Mouse (Mus musculus) CH12F3 (cell line): Measurements from ENCODE around the gene Ddx42.
"Not testable (repeated sequence)": the region's sequence is repeated elsewhere in the genome, so short reads cannot be mapped to it uniquely, and the experiment has no call there.

ENCODE experiments used
- in situ Hi-C: fragments of 300-500 bp; cut with MboI; formaldehyde crosslinking; loops from 2 replicates; pipeline ENCODE4 v1.14.3; 2020; ENCODE audit warnings: low sequenced_read_pairs

Ddx42 gene

DNA sequence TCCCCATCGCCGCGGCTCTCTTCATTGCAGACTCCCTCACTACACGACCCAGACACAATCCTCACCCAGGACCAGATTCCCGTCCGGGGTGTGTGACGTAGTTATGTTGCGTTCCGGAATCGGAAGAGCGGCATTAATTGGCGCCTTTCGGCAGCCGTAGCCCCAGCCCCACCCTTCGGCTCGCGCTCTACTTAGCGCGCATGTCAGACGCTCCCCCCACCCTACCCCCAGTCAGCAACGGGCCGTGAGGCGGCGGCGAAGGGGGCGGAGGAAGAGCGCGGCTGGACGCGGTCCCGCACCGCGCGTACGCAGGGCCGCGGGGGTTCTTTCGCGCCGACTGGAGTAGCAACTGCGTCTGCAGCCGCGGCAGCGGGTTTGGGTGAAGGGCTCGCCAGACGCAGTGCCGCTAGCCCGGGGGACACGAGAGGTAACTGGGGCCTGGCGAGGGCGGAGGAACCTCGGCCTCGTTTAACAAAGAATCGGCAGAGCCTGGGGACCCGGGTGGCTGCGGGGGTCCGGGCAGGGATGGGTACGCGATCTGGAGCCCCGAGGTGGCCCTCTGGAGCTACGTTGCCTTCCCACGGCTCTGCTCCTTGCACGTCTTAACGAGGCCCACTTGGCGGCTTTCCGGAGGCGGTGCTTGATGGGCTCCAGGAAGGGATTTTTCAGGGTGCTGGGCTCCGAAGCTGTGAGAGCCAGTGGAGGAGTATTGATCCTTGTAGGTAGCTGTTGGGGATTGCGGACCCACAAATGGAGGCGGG is at the start of gene Ddx42:
TSS of gene Ddx42 (plus strand) at position 197 of the 761 bp plus-strand sequence.
- in situ Hi-C loops, result no loop called here

DNA sequence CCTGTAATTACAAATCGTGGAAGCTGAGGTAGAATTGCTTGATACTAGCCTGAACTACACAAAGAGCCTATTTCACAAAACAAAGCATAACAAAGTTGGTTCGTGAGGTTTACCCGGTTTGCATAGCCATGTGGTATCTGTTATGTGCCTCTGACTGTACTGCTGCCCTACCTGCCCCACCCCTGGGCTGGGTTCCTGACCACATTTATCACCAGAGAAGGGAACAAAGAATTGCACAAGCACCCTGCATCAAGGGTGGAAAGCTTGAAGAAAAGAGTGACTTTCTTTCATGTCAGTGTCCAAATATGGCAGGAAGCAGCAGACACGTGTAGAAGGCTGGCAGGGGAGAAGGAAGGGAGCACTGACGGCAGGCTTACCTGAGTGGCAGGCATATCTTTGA is 49.3 kb upstream of the Ddx42 start:
- in situ Hi-C loops, result no loop called here

DNA sequence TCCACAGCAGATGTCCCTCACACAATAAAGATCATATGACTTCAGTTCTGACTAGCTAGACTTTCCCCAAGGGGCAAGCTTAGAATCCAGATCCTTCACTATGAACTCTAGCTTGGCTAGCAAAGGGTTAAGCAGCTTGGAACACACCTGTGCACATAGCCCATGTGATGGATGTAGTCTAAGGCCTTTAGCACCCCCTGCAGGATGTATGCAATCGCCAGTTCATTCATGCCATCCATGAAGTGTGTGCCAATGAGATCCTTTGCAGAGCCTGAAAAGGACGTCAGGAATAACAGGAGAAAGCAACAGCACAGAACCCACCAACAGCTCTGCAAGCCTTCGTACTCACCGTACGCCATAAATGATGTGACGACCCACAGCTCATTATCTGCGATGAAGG is 45.9 kb upstream of the Ddx42 start:
- in situ Hi-C loops, result no loop called here

DNA sequence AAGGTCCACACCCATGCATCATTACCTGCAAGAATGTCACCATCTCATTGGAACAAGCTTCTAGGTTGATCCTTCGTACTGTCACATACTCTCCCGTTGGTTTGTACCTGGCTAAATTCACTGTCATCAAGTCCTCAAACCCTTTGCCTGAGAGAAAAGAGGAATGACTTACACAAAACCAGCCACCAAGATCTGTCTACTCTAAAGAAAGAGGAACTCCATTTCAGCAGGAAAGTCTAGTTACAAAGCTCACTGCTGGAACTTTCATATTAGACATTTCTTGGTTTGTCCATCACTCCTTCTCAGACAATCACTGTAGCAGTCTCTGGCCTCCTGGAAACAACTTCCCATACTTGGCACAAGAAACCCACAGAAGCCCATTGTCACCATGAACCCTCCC is 43.5 kb upstream of the Ddx42 start:
- in situ Hi-C loops, result no loop called here

DNA sequence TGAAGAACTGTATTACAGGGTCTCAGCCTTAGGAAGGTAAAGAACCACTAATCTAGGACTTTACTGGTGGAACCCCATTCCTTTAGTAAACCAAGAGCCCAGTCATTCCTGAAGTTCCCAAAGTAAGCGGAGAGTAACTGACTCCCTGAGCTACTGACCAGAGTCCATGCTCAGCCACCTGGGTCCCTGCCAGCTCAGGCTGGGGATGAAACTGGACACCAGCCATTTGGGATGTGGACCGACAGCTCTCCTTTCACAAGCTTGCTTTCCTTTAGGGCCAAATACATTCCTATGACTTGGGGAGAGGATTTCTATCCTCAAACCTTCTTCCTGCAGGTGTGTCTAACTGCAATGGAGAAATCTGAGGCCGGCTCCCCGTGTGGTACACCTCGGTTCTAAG is 42.4 kb upstream of the Ddx42 start:
- in situ Hi-C loops, result no loop called here

DNA sequence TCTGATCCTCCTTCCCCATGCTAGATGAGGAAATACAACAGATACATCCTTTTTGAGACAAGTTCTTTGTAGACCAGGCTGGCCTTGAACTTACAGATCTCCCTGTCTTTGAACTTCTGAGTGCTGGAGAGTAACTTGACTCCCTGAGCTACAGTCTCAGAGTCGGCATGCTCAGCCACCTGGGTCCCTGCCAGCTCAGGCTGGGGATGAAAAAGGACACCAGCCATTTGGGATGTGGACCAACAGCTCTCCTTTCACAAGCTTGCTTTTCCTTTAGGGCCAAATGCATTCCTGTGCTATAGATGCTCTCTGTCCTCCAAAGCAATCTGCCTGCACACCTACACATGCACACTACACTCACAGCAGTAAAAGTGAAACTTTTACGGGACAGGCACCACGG is 41.6 kb upstream of the Ddx42 start:
- in situ Hi-C loops, result no loop called here

DNA sequence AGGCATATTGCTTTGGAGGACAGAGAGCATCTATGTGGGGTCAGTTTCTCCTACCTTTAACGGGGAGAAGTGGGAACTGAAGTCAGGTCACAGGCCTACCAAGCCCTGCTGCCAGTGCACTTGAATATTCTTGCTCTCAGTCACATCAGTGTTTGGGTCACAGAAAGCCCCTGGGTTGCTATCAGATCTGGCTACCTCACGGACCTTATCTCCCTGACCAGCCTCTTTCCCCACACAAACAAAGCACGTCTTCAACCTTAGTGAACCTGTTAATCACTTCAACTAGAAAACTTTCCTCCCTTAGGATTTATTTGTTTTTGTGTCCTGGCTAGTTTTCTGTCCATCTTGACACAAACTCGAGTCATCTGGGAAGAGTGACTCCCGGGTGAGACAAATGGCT is 40.4 kb upstream of the Ddx42 start:
- in situ Hi-C loops, result no loop called here

DNA sequence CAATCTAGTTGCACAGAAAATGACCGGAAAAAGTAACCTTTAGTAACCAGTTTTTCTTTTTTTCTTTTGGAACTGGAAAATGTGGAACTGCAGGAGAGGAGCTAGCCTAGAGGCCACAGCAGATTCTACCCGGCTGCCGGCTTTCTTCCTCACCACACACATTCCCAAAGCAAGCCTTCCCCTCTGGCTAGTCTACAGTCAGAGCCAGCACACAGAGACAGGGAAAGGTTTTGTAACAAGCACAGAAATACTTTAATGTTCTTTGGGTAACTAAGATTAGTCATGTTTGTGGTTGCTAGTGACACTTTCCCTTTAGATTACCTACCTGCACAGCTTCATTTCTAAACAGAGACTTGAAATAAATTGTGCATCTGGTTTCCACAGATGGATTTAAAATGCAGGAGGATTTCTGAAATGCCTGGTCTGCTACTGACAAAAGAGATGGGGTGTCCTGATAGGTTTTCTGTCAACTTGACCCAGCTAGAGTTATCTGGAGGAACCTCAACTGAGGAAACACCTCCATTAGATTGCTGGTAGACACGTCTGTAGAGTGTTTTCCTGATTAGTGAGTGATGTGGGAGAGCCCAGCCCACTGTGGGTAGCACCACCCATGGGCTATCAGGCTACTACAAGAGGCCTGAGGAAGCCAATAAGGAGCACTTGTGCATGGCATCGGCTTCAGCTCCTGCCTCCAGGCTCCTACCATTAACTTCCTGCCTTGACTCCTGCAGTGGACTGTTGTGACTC is 38.5 kb upstream of the Ddx42 start:
- in situ Hi-C loops, result no loop called here

DNA sequence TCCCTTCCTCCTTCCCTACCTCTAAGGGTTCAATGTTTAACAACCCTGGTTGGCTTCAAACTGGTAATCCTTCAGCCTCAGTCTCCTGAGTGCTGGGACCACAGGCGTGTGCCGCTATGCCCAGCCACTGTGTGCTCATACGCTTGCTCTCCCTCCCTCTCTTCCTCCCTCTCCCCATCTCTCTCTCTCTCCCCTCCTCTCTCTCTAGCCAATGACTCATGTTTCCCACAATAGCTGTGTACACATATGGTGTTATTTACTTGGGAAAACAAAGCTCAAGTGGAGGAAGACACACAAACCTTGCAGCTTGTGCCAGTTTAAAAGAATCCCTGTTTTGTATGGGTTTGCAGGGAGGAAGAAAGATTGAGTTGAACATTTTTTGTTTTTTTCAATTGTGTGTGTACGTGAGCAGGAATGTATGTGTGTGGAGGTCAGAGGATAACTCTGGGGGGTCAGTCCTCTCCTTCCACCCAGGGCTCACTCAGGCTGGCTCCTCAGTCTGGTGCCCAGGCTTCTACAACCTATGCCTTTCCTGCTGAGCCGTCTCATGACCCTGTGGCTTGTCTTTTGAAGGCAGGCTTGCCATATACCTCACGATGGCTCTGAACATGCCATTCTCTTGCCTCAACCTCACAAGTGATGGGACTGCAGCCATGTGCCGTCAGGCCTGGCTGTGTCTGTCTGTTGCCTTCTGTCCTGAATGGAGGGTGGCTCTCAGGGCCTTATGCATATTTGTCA is 36.8 kb upstream of the Ddx42 start:
- in situ Hi-C loops, result no loop called here

DNA sequence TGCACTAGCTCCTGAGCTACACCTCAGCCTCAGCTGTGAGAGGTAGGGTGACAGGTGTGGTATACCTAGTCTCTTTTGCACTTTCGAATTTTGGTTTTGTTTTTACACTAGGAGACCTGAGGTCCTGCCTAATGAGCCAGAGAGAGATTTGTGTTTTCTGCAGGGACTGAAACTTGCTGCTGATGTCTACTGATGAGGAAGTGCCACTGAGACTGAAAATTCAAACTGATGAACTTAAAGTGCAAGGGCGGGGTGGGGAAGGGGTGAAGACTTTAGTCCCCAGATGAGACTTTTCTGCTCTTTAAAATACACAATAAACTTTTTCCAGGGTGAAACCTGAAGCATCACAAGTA is 36.3 kb upstream of the Ddx42 start:
- in situ Hi-C loops, result no loop called here

DNA sequence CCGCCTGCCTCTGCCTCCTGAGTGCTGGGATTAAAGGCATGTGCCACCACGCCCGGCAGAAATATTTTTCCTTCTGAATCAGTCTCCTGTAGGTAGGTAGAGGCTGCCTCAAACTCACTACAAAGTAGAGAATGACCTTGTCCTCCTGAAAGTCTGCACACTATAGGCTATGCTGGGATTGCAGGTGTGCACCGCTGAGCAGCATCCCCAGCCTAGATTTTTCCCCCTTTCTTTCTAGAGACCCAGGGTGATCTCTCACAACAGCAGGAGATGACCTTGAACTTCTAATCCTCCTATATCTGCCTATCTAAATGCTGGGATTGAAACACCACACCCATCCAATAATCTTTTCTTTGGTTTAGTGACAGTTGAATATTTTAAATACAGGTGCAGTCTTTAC is 29.4 kb upstream of the Ddx42 start:
- in situ Hi-C loops, result no loop called here

DNA sequence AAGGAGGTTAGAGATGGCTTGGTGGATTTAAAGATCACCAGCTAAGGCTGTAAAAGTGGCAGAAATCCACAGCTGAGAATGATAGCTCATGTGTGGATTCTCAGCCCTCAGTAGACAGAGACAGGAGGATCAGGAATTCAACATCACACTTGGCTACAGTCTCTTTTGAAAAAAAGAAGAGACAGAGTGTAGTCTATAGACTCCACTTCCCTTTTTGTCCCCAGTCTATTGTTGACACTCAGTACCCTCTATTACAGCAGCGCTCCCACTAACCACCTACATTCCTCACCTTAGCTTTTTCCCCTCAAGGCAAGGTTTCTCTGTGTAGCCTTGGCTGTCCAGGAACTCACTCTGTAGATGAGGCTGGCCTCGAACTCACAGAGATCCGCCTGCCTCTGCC is 25.0 kb upstream of the Ddx42 start:
- in situ Hi-C loops, result no loop called here

DNA sequence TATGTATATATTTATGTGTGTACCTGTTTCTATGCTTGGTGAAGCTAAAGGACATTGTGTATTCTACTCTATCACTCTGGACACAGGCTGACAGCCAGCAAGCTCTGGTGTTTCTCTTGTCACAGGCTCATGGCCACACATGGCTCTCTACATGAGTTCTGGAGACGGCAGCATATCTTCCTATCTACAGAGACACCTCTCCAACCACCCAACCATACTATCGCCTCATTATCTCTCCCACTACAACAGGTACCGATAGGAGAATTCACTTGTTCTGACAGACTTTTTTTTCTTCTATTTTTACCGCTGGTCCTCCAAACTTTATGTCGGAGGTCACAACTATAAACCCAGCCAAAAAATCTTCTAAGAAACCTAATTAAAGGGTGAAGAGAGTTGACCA is 24.5 kb upstream of the Ddx42 start:
- in situ Hi-C loops, result no loop called here

DNA sequence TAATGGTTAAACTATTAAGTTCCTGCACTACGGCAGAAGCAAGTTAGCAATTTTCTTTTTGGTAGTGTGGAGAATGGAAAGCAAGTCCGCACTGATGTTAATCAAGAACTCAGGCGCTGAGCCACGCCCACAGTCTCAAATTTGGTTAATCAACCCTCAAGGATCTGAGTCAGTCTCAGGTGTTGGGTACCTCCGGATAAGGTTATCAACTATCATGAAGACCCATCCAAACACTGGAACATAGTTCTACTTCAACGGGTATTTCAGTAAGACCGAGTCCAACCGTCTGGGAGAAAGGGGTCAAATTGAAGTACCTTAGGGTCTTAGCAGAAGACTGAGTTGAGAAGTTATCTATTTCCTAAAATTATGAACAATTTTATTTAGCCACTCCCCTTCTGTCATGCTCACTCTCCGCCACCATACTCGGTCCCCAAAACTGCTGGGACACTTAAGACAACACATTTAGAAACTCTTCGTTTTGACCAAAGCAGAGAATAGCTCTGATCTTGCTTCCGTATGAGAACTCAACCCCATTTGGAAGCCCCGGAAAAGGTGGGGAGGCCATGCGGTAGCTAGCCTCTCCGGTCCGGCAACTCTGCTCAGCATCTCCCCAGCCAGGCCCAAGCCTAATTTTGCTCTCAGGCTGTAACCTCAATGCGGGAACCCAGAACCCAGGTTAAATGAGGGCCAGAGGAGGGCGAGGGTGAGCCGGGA is 23.9 kb upstream of the Ddx42 start:
- in situ Hi-C loops, result no loop called here

DNA sequence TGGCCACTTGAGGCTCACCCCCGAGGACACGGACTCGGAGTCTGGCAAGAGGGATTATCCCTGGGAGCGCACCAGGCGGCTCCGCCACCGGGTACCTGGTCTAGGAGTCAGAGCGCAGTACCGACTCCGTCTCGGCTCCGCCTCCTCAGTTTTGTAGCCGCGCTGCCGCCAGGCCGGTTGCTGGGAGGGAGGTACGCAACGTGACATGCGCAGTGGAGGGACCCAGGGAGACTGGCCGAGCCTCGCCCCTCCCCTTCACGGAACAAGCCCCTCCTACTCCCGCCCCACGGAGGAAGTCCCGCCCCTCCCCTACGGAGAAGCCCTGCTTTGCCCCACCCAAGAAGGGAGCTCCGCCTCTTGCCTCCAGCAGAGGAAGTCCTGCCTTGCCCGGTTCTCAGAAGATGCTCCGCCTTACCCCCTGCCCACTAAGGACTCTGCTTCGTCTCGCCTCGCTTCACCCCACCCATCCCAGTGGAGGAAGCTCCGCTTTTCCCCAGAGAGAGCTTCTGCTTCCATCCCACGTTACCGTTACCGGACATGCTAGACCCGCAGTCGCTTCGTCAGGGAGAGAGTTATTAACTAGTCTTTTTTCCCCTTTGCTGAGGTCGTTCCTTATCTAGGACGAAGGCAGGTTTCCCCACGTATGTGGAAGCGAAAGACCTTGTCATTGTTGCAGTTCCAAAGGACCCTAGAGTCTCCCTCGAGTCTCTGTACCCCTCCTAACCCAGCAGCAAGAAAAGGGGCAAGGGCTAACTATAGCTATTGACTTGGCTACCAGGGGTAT is 23.2 kb upstream of the Ddx42 start:
- in situ Hi-C loops, result no loop called here

DNA sequence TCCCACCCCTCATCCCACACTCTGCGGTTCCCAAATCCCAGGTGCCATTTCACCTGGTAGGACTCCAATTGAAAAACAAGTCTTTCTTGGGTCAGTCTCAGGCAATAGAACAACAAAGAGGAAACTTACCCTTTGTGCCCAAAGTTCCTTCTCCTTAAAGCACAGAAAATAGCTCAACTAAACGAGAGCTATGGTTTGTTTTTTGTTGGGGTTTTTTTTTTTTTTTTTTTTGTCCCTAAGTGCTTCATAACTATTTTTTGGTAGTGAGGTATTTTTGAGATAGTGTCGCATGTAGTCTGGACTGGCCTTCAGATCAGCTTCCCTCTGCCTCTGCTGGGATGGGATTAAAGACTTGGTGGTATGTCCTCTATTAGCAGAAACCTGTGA is 22.6 kb upstream of the Ddx42 start:
- in situ Hi-C loops, result no loop called here

DNA sequence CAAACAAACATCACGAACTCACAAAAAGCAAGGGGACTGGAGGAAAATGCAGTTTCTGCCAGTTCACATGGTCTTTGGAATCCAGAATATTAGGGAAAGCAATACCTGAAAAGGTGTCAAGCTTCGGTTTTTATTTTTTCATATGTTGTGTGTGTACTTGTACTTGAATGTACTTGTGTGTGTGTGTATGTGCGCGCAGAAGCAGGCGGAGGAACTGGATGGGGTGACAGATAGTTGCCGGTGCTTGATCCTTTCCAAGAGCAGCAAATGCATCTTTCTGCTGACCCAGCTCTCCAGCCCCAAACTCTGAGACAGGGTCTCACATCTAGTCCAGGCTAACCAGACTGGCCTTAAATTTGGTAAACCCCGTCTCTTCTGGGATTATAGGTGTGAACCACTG is 21.8 kb upstream of the Ddx42 start:
- in situ Hi-C loops, result no loop called here

DNA sequence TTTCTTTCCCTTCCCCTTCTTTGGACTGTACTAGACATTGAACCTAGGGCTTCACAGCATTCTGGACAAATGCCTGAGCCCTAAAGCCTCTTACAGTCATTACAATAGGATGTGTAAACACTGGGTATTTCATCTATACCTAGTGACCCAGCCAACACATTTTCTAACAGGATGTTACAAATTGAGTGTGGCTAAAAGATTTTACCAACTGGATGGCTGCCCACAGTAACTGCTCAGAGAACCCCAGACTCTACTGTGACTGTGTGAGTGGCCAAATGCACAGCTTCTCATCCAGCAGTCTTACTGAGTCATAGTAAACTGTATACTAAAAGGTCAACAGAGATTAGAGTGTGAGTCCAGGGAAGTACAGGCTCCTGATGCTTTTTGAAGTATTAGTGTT is 21.4 kb upstream of the Ddx42 start:
- in situ Hi-C loops, result no loop called here

DNA sequence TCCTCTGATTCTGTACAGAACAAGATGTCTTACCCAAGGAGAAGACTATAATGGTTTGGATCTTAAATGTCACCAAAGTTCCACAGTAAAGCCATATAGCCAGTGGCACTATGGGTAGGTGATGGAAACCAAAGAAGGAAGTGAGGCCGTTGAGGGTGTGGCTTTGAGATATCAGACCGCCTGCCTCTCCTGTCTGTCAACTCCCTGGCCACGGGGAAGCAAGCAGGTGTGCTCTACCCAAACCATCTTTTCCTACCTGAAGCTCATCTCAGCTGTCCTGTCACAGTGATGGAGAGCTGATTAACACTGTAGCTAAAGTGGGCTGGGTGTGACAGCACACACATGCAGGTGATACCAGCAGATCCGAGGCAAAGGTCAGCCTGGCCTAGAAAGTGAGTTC is 18.4 kb upstream of the Ddx42 start:
- in situ Hi-C loops, result no loop called here

DNA sequence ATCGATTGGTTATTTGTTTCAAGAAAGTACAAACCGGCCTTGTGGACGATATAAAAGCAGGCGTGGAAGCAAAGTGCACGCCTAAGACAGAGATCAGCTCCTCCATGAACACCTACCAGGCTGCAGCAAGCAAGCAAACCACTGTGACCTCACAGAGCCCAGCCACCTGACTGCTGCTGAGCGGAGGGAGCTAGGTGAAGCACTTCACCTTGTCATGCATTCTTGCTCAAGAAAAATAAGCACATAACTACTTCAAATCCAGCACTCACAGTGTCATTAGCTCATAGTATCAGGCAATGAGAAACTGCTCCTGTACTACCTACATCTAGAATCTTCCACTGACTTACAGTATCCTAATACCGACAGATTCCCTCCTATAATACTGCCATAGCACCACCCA is 16.7 kb upstream of the Ddx42 start:
- in situ Hi-C loops, result not testable (repeated sequence)

DNA sequence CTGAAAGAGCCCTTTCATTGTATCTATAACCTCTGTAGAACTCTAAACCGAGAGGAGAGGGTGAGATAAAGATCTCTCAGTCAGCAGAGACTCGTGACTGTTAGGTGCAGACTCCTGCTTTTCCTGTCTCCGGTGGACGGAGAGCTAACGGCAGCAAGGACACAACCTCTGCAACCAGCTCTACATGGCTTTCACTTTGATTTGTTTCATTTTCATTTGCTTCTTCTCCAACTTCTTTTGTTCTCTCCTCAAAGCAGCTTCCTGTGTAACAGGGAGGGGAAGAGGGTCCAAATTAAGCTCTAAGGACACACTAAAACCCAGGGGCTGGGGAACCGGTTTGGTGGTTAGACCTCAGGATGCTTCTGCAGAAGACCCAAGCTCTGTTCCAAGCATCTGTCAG is 16.0 kb upstream of the Ddx42 start:
- in situ Hi-C loops, result no loop called here
